Mouse (Mus musculus): Measurements from ENCODE around the gene Zfp64. TPM values are rescaled to one million over a fixed set of nuclear protein-coding genes. Genes with fewer than 3 reads are reported as not detected.

The Zfp64 gene
- polyA plus RNA-seq (2015; fragmentation: Nextera tagmentation; extraction: Ambion mirVana) = 12.0 and 13.7 TPM in 2 replicates

GRCm38 (mm10) chr2:168954835-168955716 lies at the start of gene Zfp64:
Gene Zfp64, minus strand, starts transcription at chr2:168955587.
- ATAC-seq (ENCODE audit: low read depth) (peak; percentile 92), DNase-seq (peak; percentile 84)
- Histone ChIP-seq H3K9ac (peak within 1 kb of the TSS; percentile 88), H3K9me3 (replicated peaks) (no peaks in the 10 kb centered on the region), H3K4me3 (replicated peaks) (peak within 1 kb of the TSS; percentile 86), H3K4me2 (peak within 1 kb of the TSS; percentile 91), H3K27ac (peak within 1 kb of the TSS; percentile 73), H3K36me3 (peaks cover 22% of the 10 kb centered on the region), H3K4me1 (replicated peaks) (peaks cover 22% of the 10 kb centered on the region), H3K27me3 (no peaks in the 10 kb centered on the region)
- WGBS (ENCODE audit: insufficient replicate concordance) = under 1% methylated on average over 52 of the region's 52 CpGs

- no peak for ATAC-seq (ENCODE audit: low read depth)
- H3K4me1 ChIP-seq (replicated peaks) = no peaks in the 10 kb centered on the region
- H3K27ac ChIP-seq = no peak overlapping the region
- DNase-seq = no peak
- H3K4me2 ChIP-seq = no peak overlapping the region
- H3K9me3 ChIP-seq (replicated peaks) = no peaks in the 10 kb centered on the region
- no peak overlapping the region for H3K4me3 ChIP-seq (replicated peaks)
- WGBS (ENCODE audit: insufficient replicate concordance) = 63% methylated on average over 22 of the region's 22 CpGs
- H3K9ac ChIP-seq = no peak overlapping the region
- no peaks in the 10 kb centered on the region for H3K27me3 ChIP-seq
- H3K36me3 ChIP-seq = no peaks in the 10 kb centered on the region
Observed at GRCm38 (mm10) chr2:168992642-168993420, 37.4 kb upstream of the Zfp64 start.

DNA sequence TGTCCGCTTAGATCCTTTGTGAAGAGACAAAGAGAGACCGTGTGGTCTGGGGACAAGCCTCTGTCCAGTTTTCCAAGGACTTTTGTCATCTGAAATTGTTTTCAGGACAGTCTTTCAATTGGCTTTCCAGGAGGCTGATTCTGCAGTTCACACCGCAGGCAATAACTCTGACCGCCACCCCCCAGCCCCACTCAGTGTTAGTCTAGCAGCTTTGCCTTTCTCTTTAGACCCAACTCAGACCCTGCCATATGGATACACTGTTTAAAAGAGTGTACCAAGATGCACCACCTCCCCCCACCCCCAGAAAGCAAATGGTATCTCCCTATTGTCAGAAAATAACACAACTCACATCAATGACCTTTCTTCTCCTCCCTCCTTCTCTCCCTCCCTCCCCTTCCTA lies 35.6 kb upstream of the Zfp64 start:
- 83% methylated on average over 4 of the region's 4 CpGs for WGBS (ENCODE audit: insufficient replicate concordance)
- Histone ChIP-seq H3K9me3 (replicated peaks) (no peaks in the 10 kb centered on the region), H3K4me3 (replicated peaks) (no peak overlapping the region), H3K27me3 (no peaks in the 10 kb centered on the region), H3K4me1 (replicated peaks) (no peaks in the 10 kb centered on the region), H3K4me2 (no peak overlapping the region), H3K36me3 (no peaks in the 10 kb centered on the region), H3K9ac (no peak overlapping the region), H3K27ac (no peak overlapping the region)
- DNase-seq (no peak), ATAC-seq (ENCODE audit: low read depth) (no peak)

DNA sequence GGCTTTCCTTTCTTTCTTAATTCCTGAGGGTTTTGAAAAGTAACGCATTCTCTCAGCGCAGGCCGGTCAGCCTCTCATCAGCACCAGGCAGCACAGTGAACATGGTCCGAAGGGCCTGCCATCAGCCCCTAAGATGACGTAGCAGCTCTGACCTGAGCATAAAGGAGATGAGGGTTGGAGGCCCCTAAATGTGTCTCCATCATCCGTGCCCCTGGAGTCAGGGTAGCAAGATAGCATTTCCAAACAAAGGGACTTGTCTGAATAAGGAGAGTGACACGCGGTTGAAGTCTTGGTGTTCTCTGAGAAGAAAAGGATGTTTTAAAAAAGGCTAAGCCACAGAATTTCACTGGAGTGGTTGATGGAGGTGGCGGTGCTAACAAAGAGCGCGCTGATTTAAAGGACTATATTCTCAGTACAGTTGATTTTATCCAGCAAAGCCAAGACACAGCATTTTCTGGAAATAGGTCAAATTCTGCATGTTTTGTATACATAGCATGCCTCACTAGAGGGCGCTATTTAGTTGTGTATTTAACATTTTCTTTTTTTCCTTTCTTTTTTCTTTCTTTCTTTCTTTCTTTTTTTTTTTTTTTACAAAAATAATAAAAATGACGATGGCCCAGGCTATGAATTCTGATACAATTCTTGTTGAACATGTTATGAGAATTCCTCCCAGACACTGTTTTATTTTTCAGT lies 34.8 kb upstream of the Zfp64 start:
- Histone ChIP-seq H3K27ac (no peak overlapping the region), H3K36me3 (no peaks in the 10 kb centered on the region), H3K4me1 (replicated peaks) (no peaks in the 10 kb centered on the region), H3K4me3 (replicated peaks) (no peak overlapping the region), H3K4me2 (no peak overlapping the region), H3K9me3 (replicated peaks) (no peaks in the 10 kb centered on the region), H3K27me3 (no peaks in the 10 kb centered on the region), H3K9ac (no peak overlapping the region)
- no peak for ATAC-seq (ENCODE audit: low read depth)
- WGBS (ENCODE audit: insufficient replicate concordance) = 54% methylated on average over 13 of the region's 13 CpGs
- DNase-seq = no peak

DNA sequence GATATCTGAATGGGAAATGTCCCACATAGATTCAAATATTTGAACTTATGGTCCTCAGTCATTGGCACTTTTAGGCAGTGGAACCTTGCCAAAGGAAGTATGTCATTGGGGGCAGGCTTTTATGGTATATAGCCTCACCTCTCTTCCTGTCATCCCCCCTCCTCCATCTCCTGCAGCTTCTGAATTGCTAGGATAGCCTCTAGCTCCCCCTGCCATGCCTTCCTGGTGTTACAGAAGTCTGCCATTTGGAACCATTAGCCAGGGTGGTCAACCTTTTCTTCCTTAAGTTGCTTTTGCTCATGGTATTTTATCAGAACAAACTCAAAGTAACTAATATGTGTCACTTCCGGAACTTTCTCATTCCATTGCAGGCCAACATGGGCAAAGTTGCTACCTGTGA lies 32.7 kb upstream of the Zfp64 start:
- DNase-seq (no peak), ATAC-seq (ENCODE audit: low read depth) (no peak)
- Histone ChIP-seq H3K4me2 (no peak overlapping the region), H3K27ac (no peak overlapping the region), H3K4me1 (replicated peaks) (no peaks in the 10 kb centered on the region), H3K9ac (no peak overlapping the region), H3K9me3 (replicated peaks) (no peaks in the 10 kb centered on the region), H3K27me3 (no peaks in the 10 kb centered on the region), H3K4me3 (replicated peaks) (no peak overlapping the region), H3K36me3 (no peaks in the 10 kb centered on the region)
- 81% methylated on average over 1 of the region's 1 CpGs for WGBS (ENCODE audit: insufficient replicate concordance)

DNA sequence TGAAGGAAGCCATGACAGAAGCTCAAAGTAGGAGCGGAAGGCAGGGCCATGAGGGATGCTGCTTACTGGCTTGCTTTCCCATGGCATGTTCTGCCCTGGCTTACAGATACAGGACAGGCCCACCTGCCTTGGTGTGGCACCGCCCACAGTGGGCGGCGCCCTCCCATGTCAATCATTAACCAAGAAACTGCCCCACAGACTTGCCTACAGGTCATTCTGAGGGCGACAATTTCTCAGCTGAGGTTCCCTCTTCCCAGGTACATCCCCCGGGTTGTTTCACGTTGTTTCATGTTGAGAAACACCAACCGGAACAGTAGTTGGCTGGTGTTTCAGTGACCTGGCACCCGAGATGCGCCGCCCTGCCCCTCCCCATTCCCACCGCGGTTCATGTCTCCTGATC lies 32.0 kb upstream of the Zfp64 start:
- no peaks in the 10 kb centered on the region for H3K36me3 ChIP-seq
- H3K27me3 ChIP-seq = no peaks in the 10 kb centered on the region
- no peak for DNase-seq
- no peaks in the 10 kb centered on the region for H3K9me3 ChIP-seq (replicated peaks)
- no peak overlapping the region for H3K9ac ChIP-seq
- H3K4me1 ChIP-seq (replicated peaks) = no peaks in the 10 kb centered on the region
- H3K4me2 ChIP-seq = no peak overlapping the region
- ATAC-seq (ENCODE audit: low read depth) = no peak
- no peak overlapping the region for H3K27ac ChIP-seq
- no peak overlapping the region for H3K4me3 ChIP-seq (replicated peaks)
- 71% methylated on average over 13 of the region's 13 CpGs for WGBS (ENCODE audit: insufficient replicate concordance)

- no peak for DNase-seq
- no peaks in the 10 kb centered on the region for H3K27me3 ChIP-seq
- WGBS (ENCODE audit: insufficient replicate concordance) = 86% methylated on average over 7 of the region's 7 CpGs
Observed at GRCm38 (mm10) chr2:168981951-168982350, 26.6 kb upstream of the Zfp64 start.

GRCm38 (mm10) chr2:168981448-168981847 lies 26.1 kb upstream of the Zfp64 start:
- ATAC-seq (ENCODE audit: low read depth) (no peak), DNase-seq (no peak)
- Histone ChIP-seq H3K4me1 (replicated peaks) (no peaks in the 10 kb centered on the region), H3K36me3 (no peaks in the 10 kb centered on the region), H3K4me2 (peak overlapping the region; percentile 10), H3K4me3 (replicated peaks) (peak overlapping the region; percentile 15; the same call in 1 of the 2 replicates), H3K27me3 (no peaks in the 10 kb centered on the region), H3K9ac (no peak overlapping the region), H3K9me3 (replicated peaks) (no peaks in the 10 kb centered on the region), H3K27ac (no peak overlapping the region)
- WGBS (ENCODE audit: insufficient replicate concordance) = 58% methylated on average over 12 of the region's 12 CpGs

More at GRCm38 (mm10) chr2:168981951-168982350, 26.6 kb upstream of the Zfp64 start:
- no peaks in the 10 kb centered on the region for H3K36me3 ChIP-seq
- H3K4me2 ChIP-seq = no peak overlapping the region
- H3K9ac ChIP-seq = no peak overlapping the region
- ATAC-seq (ENCODE audit: low read depth) = no peak
- no peaks in the 10 kb centered on the region for H3K4me1 ChIP-seq (replicated peaks)
- H3K9me3 ChIP-seq (replicated peaks) = no peaks in the 10 kb centered on the region
- H3K27ac ChIP-seq = no peak overlapping the region
- no peak overlapping the region for H3K4me3 ChIP-seq (replicated peaks)

DNA sequence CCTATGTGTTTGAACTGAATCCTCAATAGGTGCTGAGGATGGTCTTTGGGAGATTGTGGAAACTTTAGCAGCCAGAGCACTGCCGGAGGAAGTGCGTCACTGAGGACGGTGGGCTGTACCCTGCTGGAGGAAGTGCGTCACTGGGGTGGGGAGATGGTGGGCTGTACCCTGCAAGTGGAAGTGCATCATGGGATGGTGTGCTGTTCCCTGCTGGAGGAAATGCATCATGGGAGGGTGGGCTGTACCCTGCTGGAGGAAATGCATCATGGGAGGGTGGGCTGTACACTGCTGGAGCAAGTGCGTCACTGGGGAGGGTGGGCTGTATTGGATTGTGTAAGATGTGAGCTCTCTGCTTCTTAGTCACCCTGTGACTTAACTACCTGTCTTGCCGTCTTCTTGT lies 25.5 kb upstream of the Zfp64 start:
- DNase-seq (peak; percentile 71), ATAC-seq (ENCODE audit: low read depth) (peak; percentile 91)
- WGBS (ENCODE audit: insufficient replicate concordance) = 47% methylated on average over 6 of the region's 6 CpGs
- Histone ChIP-seq H3K9ac (no peak overlapping the region), H3K27me3 (no peaks in the 10 kb centered on the region), H3K4me2 (peak overlapping the region; percentile 39), H3K4me3 (replicated peaks) (peak overlapping the region; percentile 15; the same call in 1 of the 2 replicates), H3K4me1 (replicated peaks) (no peaks in the 10 kb centered on the region), H3K9me3 (replicated peaks) (no peaks in the 10 kb centered on the region), H3K27ac (no peak overlapping the region), H3K36me3 (no peaks in the 10 kb centered on the region)

DNA sequence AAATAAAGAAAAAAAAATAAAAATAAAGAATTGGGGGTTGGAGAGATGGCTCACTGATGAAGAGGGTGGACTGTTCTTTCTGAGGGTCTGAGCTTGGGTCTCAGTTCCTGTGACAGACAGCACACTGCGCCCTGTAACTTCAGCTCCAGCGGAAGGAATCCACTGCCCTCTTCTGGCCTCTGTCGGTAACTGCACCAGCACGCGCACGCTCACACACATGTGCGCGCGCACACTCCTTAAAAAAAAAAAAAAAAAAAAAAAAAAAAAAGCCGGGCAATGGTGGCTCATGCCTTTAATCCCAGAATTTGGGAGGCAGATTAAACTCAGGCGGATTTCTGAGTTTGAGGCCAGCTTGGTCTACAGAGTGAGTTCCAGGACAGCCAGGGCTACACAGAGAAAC lies 24.4 kb upstream of the Zfp64 start:
- Histone ChIP-seq H3K4me1 (replicated peaks) (no peaks in the 10 kb centered on the region), H3K9ac (no peak overlapping the region), H3K27me3 (no peaks in the 10 kb centered on the region), H3K36me3 (no peaks in the 10 kb centered on the region), H3K4me3 (replicated peaks) (no peak overlapping the region), H3K27ac (no peak overlapping the region), H3K9me3 (replicated peaks) (no peaks in the 10 kb centered on the region), H3K4me2 (no peak overlapping the region)
- ATAC-seq (ENCODE audit: low read depth) (no peak), DNase-seq (peak; percentile 38)
- WGBS (ENCODE audit: insufficient replicate concordance) = 40% methylated on average over 11 of the region's 11 CpGs

DNA sequence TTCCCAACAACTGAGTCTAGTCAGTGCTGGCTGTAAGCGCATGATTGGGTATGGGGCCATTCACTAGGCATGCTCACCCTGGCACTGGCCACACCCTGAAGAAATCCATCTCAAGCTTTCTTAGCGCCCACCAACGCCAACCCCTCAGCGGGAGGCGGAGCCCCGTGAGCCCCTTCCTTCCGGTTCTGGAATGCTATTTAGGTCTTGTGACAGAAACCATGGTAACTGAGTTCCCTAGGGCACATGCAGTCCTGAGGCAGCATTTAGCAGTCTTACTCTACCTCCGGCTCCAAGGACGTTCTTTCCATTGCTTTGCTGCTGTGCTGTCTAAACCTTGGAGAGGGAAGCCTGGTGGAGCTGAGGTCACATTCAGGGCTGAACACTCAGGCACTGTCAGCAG lies 22.6 kb upstream of the Zfp64 start:
- ATAC-seq (ENCODE audit: low read depth) = no peak
- Histone ChIP-seq H3K4me1 (replicated peaks) (no peaks in the 10 kb centered on the region), H3K27ac (no peak overlapping the region), H3K4me3 (replicated peaks) (no peak overlapping the region), H3K4me2 (no peak overlapping the region), H3K9me3 (replicated peaks) (no peaks in the 10 kb centered on the region), H3K36me3 (no peaks in the 10 kb centered on the region), H3K27me3 (no peaks in the 10 kb centered on the region), H3K9ac (no peak overlapping the region)
- WGBS (ENCODE audit: insufficient replicate concordance) = 35% methylated on average over 9 of the region's 9 CpGs
- no peak for DNase-seq
